Mouse (Mus musculus): ENCODE results near the gene Nup62.
"Not testable (repeated sequence)": the region's sequence is repeated elsewhere in the genome, so short reads cannot be mapped to it uniquely, and the experiment has no call there.

The Nup62 gene

DNA sequence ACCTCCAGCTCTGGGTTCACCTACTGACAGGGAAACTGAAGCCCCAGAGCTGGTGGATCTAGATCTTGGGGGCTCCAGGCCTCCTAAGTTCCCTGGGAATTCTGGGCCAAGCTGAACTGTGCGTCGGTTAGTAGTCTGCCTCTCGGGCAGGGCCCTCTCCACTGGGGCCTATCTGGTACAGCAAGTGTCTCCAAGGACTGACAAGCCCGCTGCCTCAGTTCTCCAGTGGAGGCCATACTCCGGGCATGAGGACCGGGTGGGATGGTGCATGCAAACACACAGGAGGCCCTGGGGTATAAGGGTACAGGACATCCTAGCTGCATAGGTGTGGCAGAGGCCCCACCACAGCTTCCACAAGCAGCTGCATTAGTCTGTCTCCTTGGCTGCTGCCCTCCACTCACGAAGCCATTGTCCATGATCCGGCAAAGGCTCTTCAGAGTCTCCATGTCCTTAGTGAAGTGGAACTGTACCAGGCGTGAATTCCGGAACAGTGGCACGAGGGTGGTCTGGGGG, 48.1 kb downstream of the Nup62 start:
- no peak for DNase-seq (ENCODE audit: low spot score in 2 of 2)

DNA sequence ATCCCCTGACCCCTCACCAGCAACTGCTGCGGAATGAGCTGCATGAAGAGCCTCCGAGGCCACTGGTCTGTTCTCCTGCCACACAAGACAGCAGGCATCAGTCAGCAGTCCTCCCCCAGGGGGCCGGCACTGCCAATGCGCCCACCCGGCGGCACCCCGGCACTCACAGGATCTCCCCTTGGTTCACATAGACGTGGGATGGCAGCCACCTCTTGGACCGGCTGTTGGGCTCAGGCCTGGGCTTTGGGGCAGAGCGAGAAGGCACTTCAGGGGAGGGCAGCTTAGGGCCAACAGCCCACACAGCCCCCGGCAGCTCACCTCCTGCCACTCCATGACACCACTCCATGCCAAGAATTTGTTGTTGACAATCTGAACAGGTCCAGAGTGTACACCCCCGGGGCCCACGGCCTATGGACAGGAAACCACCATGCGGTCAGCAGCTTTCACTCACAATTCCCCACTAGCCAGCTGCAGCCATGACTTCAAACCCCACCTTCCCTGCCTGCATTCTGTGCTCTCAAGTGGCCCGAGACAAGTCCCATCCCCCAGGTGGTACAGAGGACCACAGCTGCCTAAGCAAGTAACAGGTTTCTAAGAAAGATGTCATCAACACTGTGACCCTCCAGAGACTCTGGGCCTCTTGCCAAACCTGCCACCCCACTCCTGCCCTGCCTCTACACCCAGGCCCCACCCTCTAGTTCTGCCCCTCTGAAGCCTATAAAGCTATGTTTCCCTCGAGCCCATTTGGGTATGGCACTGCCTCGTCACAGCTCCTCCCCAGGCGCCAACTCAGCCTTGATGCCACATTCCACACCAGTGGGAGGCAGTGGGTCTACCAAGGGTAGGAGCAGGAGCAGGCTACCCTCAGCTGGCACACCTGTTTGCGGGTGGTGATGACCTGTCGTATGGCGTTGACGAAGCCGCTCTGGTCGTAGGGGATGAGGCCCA, 49.0 kb downstream of the Nup62 start:
- DNase-seq (ENCODE audit: low spot score in 2 of 2): peak in 1 of 2 experiments; percentile 46

DNA sequence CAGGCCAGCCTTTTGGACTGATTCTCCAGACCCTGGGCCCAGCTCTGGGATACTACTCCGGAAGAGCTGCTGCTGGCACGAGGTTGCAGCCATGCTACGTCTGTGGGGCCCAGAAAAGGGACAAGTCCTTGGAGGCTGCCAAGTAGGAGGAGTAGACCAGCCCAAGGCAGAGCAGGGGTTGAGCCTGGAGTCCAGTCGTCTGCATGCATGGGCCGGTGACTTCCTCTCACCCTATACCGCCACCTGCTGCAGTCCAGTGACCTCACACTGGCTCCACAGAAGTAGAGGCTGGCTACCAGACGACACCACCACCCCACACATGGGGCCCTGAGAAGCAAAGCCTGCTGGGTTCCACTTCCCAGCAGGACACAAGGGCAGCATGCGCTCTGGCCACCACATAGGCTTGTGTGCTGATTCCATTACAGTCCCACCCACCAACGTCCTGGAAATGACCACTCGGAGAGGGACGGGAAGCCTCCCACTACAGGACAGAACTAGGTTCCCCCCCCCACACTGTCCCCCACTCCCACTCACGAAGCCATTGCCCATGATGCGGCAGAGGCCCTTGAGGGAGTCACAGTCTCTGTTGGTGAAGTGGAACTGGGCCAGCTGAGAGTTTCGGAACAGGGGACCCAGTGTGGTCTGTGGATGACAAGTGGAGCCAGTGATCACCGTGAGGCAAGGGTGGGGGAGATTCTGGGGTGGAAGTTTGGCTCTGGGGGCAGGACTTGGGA, 50.6 kb downstream of the Nup62 start:
- DNase-seq (ENCODE audit: low spot score in 2 of 2): peak in 1 of 2 experiments; percentile 66

DNA sequence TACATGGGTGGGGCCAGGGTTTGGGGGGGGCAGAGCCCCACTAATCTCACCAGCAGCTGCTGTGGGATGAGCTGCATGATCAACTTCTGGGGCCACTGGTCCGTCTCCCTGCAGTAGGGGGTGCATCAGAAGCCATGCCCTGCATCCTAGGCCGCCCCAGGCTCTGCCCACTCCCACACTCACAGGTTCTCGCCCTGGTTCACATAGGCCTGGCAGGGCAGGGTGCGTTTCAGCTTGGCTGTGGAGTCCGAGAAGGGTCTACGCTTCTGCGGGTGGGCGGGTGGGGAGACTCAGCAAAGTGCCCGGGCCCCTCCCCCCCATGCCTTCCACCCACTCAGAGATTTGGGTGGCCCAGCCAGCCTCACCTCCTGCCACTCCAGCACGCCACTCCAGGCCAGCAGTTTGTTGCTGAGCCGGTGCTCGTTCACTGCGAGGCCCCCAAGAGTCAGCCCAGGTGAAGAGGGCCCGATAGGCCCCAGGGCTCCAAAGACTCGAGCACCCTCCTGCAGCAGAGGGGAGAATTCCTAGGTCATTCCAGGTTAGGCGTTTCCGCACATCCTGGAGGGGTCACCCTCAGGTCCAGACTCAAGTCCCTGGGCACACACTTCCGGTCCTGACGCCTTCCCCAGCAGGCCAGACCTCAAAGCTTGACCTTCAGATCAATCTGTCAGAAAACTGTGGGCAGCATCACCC, 51.3 kb downstream of the Nup62 start:
- DNase-seq (ENCODE audit: low spot score in 2 of 2): no peak

DNA sequence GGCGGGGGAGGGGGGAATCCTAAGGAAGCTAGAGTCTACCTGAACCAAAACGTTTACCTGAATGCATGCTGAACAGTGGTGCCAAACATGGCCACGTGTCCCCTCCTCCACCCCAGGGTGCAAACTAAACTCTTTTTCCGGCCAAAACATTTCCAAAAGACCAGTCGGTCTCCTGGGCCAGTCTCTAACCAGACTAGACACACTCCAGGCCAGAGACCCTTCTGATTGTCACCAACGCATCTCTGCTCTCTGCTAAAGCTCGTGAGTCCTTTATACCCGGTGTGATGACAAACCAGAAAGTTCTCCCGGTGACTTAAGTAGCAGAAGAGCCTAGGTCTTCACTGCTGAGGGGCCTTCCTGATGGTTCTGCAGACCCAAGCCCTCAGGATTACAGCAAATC, 51.9 kb downstream of the Nup62 start:
- no peak for DNase-seq (ENCODE audit: low spot score in 2 of 2)

DNA sequence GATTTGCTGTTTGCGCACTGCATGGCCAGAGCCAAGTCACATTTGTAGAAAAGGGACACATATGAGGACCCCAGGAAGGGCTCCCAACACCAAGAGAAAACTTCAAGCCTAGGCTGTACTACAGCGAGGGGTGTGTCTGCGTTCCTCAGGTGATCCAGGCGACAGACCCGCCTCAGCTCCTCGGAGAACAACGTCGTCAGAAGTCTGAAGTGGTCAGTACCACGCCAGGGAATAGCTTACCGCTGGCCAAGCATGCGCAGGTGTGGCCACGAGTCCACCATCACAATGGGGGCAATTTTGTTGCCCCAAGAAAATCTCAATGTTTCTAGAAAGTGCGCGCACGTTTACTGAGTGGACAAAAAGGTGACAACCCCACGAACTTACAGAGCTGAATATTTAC, 52.6 kb downstream of the Nup62 start:
- DNase-seq (ENCODE audit: low spot score in 2 of 2): no peak

DNA sequence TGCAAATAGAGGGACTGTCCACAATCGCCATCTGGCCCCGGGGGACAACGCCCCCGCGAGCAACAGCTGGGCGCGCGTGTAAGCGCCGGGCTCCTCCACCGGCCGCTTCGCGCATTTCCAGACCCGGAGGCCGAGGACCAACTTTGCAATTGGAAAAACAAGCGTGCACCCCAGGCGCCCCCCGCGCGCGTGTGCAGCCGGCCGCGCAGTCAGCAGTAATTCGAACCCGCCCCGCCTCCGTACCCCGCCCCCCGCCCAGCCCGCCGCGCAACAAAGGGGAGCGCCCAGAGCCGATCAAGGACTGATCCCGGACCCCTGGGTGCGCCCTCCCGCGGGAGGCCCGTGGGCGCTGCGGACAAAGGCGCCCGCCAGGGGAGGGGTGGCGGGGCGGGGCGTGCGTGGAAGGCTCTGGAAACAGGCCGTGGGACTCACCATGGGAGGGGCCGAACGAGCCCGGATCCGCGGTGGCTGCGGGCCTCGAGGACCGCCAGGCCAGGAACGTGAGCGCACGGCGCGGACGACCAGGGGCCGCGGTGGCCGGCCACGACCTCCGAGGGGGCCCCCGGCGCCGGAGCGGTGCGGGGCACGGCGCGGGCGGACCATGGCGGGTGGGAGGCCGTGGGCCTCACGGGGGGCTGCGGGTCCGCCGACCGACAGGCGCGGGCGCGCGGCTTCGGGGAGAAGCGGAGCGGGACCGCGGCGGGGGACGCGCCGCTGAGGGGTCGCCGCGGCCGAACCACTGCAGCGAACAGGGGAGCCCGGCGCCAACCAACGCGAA, 53.2 kb downstream of the Nup62 start:
- peak; percentile 46 to 60 for DNase-seq (ENCODE audit: low spot score in 2 of 2)

DNA sequence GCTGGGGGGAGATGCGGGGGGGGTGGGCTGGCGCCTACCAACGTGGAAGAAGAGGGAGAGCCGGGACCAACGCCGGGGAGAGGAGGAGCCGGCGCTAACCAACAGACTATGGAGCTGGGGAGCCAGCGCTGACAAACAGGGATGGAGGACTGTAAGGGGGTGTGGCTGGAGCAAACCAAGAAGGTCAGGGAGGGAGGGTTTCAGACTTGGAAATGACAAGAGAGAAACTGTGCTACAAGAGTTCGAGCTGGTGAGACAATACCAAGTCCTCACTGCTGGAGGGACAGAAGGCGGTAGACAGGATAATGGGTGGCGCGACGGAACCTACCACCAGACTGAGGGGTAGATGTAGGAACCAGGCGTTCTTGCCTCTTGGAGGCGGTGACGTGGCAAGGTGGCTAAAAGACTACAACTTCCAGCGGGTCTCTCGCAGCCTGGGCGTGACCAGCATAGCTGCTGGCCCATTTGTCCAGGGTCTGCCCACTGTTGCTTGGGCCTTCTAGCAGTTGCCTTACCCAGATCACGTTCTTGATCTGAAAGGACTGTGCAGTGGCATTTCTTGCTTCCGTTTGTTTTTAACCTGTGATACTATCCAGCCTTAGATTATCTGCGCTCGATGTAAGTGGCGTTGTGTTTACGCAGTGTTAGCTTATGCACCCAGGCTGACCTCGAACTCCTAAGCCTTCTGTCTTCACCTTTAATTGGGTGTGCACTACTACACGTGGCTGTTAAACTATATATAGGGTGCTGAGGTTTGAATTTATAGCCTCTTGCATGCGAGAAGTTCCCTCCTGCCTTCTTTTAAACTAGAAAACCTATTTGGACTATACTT, 54.0 kb downstream of the Nup62 start, which contains the start of gene Ptov1:
Ptov1 (minus strand) TSS at position 92 of the 832 bp plus-strand sequence.
- peak; percentile 61 to 81 for DNase-seq (ENCODE audit: low spot score in 2 of 2)

DNA sequence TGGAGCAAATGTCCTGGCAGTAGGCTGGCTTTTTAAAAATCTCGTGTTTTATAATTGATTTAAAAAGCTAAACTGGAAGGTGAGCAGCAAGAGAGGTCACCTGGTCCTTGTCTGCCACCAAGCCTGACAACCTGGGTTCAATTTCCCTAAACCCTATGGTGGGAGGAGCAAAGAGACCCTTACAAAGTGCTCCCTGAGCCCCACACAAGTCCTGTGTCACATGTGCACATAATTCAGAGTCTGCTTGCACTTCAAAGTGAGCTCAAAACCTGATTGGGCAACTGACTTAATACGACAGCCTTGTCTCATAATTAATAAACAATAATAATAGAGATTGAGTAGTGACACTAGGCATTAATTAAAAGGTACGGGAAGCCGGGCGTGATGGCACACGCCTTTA, 54.7 kb downstream of the Nup62 start:
- no peak for DNase-seq (ENCODE audit: low spot score in 2 of 2)

DNA sequence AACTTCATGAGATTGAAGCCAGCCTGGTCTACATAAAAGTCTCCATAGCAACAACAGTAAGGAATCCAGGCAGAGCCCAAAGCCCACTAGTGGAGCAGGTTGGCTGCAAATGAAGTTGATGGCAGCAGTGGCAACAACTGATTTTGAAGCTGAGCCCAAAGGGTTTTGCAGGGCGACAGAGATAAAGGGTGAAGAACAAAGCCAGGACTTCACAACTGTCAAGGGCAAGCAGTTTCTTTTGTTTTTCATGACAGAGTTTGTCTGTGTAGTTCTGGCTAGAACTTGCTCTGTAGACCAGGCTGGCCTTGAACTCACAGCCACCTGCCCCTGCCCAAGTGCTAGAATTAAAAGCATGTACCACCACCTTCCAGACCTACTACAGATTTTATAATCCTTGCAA, 55.3 kb downstream of the Nup62 start:
- DNase-seq (ENCODE audit: low spot score in 2 of 2): no peak

DNA sequence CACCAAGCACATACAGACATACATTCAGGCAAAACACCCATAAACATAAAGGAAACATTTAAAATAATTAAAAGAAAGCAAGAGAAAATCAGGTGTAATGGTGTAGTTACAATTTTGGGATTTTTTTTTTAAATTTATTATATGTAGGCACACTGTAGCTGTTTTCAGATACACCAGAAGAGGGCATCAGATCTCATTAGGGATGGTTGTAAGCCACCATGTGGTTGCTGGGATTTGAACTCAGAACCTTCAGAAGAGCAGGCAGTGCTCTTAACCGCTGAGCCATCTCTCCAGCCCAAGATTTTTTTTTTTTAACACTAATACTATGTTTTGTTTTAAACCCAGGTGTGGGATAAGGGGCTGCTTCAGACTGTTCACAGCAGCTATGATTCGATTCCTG, 55.9 kb downstream of the Nup62 start:
- not testable (repeated sequence) for DNase-seq (ENCODE audit: low spot score in 2 of 2)

DNA sequence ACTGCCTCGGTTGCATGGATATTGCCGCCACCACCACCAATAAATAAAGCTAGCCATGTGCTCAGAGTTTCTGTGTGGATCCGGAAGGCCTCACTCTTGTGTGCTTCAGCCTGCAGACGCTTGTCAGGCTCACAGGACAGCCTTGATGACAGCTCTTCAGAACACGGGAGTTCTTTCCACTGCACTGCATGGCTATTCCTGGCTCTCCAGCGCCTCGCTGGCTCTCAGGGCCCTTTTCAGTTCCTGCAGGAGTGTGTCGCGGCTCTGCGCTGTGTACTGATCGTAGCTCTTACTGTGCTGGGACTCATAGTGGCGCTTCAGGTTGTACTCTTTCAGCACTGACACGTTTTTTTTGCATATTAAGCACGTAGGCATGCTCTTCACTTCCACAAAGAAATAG, 61.9 kb downstream of the Nup62 start:
- DNase-seq (ENCODE audit: low spot score in 2 of 2): no peak

Measured in spleen, postnatal 10 days (tissue).